Mouse (Mus musculus): ENCODE measurements around the gene Kmt2d. TPM values are rescaled to one million over a fixed set of nuclear protein-coding genes. Genes with fewer than 3 reads are reported as not detected.

Gene Kmt2d
- polyA plus RNA-seq, 1 experiment from 2014 or later = 13.3 TPM

GRCm38 (mm10) chr15:98901530-98901929 is 30.5 kb upstream of the Kmt2d start:
- WGBS = 71% methylated on average over 1 of the region's 1 CpGs
- Histone ChIP-seq H3K36me3 (ENCODE audit: control insufficient read depth, insufficient read depth, low read length) (peaks cover 2% of the 10 kb centered on the region; the same call in 1 of the 2 replicates), H3K9ac (ENCODE audit: low read length) (no peak overlapping the region), H3K27me3 (ENCODE audit: control insufficient read depth, insufficient read depth, low read length) (peaks cover 27% of the 10 kb centered on the region), H3K4me2 (no peak overlapping the region), H3K4me1 (ENCODE audit: control insufficient read depth, insufficient read depth, low read length) (peaks cover 5% of the 10 kb centered on the region), H3K9me3 (ENCODE audit: control insufficient read depth, low read length) (no peaks in the 10 kb centered on the region), H3K4me3 (ENCODE audit: low read depth, low read length) (no peak overlapping the region), H3K27ac (ENCODE audit: low read depth, low read length) (no peak overlapping the region)
- DNase-seq (ENCODE audit: low spot score, missing footprints) (no peak), ATAC-seq (ENCODE audit: low FRiP score) (no peak)

DNA sequence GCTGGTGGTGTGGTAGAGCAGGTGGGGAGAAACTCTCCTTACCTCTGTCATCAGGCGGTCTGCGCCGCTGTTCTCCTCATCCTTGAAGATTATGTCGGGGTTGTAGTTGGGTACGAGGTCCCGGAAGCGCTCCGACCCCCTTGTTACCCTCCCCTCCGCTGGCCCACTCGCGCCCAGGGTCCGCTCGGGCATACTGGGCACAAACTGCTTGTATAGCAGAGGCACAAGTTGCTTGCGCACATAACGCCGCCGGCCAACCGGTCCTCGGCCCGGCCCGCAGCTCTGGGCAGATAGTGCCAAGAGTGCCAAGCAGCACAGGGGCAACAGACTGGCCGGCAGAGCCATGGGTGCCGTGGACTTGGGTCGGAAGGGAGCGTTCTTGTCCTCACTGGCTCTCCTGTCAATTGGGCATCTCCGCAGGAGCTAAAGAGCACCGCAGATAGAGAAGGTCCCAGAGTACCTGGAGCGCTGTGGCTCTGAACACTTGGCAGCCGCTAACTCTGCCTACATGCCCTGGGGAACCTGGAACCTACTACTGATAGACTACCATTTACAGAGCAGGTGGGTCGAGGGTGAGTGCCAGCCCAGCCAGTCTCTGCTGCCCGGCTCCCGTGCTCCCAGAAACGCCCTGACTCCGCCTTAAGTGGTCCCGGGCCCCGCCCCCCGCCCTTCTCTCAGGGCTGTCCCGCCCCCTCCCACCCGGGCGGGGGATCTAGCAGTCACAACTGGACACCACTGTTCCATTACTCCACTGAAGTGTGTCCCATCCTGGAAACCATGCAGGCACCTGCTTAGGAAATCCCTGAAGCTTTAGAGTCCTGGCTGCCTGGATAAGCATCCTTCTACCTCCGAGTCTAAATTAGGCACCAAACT is 27.2 kb upstream of the Kmt2d start, which contains the start of gene Dhh:
Gene Dhh (minus strand): TSS at position 613 of the 873 bp plus-strand sequence.
- WGBS = 1% methylated on average over 41 of the region's 41 CpGs
- Histone ChIP-seq H3K36me3 (ENCODE audit: control insufficient read depth, insufficient read depth, low read length) (no peaks in the 10 kb centered on the region), H3K27me3 (ENCODE audit: control insufficient read depth, insufficient read depth, low read length) (peaks cover 61% of the 10 kb centered on the region), H3K4me1 (ENCODE audit: control insufficient read depth, insufficient read depth, low read length) (peaks cover 28% of the 10 kb centered on the region), H3K4me2 (peak within 1 kb of the TSS; percentile 22), H3K9me3 (ENCODE audit: control insufficient read depth, low read length) (no peaks in the 10 kb centered on the region), H3K4me3 (ENCODE audit: low read depth, low read length) (peak within 1 kb of the TSS; percentile 1), H3K9ac (ENCODE audit: low read length) (no peak within 1 kb of the TSS), H3K27ac (ENCODE audit: low read depth, low read length) (no peak within 1 kb of the TSS)
- DNase-seq (ENCODE audit: low spot score, missing footprints) (peak; percentile 92), ATAC-seq (ENCODE audit: low FRiP score) (no peak)

DNA sequence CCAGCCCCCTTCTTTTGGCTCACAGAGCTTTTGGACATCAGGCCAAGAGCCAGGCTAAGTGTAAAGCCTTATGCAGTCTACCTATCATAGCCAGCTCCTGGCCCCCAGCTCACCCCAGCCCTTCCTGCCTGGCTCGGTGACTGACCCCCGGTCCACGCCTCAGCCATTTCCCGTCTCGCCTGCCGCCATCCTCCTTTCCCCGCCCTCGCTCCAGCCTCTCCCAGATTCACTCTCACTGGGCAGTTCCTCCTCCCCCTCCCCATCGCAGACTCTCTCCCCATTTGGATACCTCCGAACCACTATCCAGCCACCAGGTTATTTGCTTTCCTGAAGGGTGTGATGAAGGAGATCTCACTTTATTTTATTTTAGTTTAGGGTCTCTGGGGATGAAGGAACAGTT is 26.5 kb upstream of the Kmt2d start:
- ATAC-seq (ENCODE audit: low FRiP score) (no peak), DNase-seq (ENCODE audit: low spot score, missing footprints) (peak; percentile 88)
- Histone ChIP-seq H3K4me2 (peak overlapping the region; percentile 22), H3K4me3 (ENCODE audit: low read depth, low read length) (peak overlapping the region; percentile 1; the same call in 1 of the 2 replicates), H3K27me3 (ENCODE audit: control insufficient read depth, insufficient read depth, low read length) (peaks cover 68% of the 10 kb centered on the region), H3K9ac (ENCODE audit: low read length) (no peak overlapping the region), H3K9me3 (ENCODE audit: control insufficient read depth, low read length) (no peaks in the 10 kb centered on the region), H3K36me3 (ENCODE audit: control insufficient read depth, insufficient read depth, low read length) (no peaks in the 10 kb centered on the region), H3K27ac (ENCODE audit: low read depth, low read length) (no peak overlapping the region), H3K4me1 (ENCODE audit: control insufficient read depth, insufficient read depth, low read length) (peaks cover 28% of the 10 kb centered on the region)
- WGBS = 1% methylated on average over 10 of the region's 10 CpGs

DNA sequence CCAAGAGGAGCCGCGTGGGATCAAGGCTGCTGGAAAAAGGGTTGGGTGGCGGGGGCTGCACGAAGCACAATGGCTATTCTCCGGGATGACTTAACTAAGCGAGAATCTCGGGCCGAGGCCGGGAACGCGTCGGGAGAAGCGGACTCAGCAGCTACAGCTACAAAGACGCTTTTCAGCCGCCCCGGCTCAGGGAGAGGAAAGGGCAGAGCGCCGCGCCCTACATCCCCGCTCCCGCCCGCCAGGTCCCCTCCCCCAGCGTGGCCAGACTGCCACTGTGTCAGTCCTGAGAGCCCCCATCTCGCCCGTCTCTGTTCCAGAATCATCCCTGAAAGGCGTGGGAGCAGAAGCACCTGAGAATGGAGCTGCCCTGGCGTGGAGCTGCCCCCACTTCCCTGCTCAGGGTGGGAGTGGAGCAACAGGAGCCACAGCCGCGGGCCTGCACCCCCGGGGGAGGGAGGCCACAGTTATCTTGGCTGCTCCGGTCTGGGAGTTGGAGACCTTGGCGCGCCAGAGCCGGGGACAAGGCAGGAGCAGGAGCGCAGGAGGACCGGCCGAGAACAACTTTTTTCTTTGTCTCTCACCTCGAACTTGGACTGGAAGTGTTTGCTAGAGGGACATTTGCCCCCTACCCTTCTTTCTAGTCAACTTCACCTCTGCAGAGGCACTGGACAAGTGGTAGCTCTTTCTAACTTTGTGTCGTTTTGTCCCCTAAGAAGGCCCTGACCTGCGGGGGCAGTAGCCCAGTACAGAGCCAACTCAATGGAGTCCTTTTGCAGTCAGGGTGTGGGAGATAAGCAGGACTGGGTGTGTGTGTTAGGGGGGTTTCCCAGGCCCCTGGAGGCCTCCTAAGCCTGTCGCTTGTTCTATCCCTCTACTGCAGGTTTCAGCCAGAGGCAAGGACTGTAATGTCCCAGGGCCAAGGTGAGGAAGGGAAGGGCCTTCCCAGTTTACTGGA is 24.9 kb upstream of the Kmt2d start:
- Histone ChIP-seq H3K9ac (ENCODE audit: low read length) (peak overlapping the region; percentile 59), H3K4me2 (peak overlapping the region; percentile 54), H3K9me3 (ENCODE audit: control insufficient read depth, low read length) (no peaks in the 10 kb centered on the region), H3K27ac (ENCODE audit: low read depth, low read length) (peak overlapping the region; percentile 37), H3K4me3 (ENCODE audit: low read depth, low read length) (peak overlapping the region; percentile 30), H3K27me3 (ENCODE audit: control insufficient read depth, insufficient read depth, low read length) (peaks cover 80% of the 10 kb centered on the region), H3K36me3 (ENCODE audit: control insufficient read depth, insufficient read depth, low read length) (no peaks in the 10 kb centered on the region), H3K4me1 (ENCODE audit: control insufficient read depth, insufficient read depth, low read length) (peaks cover 28% of the 10 kb centered on the region)
- ATAC-seq (ENCODE audit: low FRiP score) (peak; percentile 69), DNase-seq (ENCODE audit: low spot score, missing footprints) (peak; percentile 95)
- WGBS = under 1% methylated on average over 41 of the region's 41 CpGs

DNA sequence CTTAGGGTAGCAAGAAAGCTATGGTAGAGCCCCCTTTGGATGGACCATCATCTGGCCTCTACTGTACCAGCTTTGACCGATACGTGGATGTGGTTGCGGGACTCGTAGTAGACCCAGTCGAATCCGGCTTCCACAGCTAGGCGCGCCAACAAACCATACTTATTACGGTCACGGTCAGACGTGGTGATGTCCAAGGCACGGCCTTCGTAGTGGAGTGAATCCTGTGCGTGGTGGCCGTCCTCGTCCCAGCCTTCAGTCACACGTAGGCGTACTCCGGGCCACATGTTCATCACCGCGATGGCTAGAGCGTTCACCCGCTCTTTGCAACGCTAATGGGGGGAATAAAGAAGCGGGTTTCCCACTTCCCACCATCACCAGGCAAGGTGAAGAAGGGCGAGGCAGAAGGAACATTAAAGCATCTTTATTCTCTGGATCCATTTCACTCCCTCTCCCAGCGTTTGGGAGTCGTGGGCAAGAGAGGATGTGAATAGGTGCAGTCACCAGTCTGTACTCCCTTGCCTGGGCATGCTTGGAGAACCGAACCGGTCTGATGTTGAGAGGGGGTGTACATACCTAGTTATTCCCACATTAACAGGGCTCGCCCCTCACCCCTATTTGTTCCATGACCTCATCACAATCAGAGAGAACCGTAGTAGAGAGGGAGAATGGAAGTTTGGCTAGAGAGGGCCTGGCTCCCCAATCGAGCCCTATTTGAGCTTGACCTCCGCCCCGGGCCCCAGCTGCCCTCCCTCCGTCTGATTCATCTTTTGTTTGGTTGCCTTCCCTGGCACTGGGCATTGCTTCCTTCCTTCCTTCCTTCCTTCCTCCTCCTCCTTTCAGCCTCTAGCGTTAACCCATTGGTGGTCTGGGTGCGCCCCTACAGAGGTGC is 24.0 kb upstream of the Kmt2d start:
- H3K9me3 ChIP-seq (ENCODE audit: control insufficient read depth, low read length) = no peaks in the 10 kb centered on the region
- ATAC-seq (ENCODE audit: low FRiP score) (peak; percentile 9; the same call in 1 of the 2 replicates), DNase-seq (ENCODE audit: low spot score, missing footprints) (peak; percentile 96)
- peak overlapping the region; percentile 37; the same call in 1 of the 2 replicates for H3K27ac ChIP-seq (ENCODE audit: low read depth, low read length)
- peak overlapping the region; percentile 85 for H3K4me2 ChIP-seq
- H3K27me3 ChIP-seq (ENCODE audit: control insufficient read depth, insufficient read depth, low read length) = peaks cover 80% of the 10 kb centered on the region
- 1% methylated on average over 38 of the region's 38 CpGs for WGBS
- peak overlapping the region; percentile 42 for H3K4me3 ChIP-seq (ENCODE audit: low read depth, low read length)
- no peaks in the 10 kb centered on the region for H3K36me3 ChIP-seq (ENCODE audit: control insufficient read depth, insufficient read depth, low read length)
- H3K9ac ChIP-seq (ENCODE audit: low read length) = peak overlapping the region; percentile 59
- H3K4me1 ChIP-seq (ENCODE audit: control insufficient read depth, insufficient read depth, low read length) = peaks cover 28% of the 10 kb centered on the region

DNA sequence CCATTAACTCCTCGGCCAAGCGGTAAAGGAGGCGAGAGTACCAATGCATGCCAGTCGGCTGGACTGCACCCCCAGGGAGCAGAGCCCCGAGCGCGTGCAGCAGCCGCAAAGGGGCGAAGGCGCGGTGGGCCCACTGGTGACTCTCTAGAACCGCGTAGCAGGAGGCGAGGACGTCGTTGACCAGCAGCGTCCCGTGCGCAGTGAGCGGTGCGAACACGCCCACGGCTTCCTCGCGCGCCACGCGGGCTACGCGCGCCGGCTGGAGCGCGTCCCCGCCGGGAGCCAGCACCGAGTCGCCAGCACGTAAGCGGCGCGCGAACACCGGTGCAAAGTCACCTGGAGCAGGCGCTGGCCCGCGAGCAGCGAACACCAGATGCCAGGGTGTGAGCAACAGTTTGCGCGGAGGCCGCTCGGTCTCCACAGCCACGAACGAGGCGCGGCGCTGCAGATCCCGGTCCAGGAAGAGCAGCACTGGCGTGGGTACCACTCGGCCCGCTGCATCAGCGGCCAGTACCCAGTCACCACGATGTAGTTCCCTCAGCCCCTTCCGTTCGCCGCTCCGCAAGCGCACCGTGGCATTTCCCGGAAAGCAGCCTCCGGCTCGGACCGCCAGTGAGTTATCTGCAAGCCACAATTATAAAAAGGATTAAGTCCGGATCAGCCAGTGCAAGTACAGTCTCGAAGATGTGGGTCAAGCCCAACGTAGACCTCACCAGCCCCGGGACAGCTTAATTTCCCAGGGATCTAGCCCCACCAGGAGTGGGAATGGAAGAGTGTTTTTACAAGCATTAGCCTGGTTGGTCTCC is 23.1 kb upstream of the Kmt2d start, which contains the start of gene Rhebl1:
Gene Rhebl1 (minus strand): TSS at position 601 of the 806 bp plus-strand sequence.
- H3K9me3 ChIP-seq (ENCODE audit: control insufficient read depth, low read length) = no peaks in the 10 kb centered on the region
- H3K27ac ChIP-seq (ENCODE audit: low read depth, low read length) = no peak within 1 kb of the TSS; the same call in 1 of the 2 replicates
- peak within 1 kb of the TSS; percentile 59 for H3K9ac ChIP-seq (ENCODE audit: low read length)
- peaks cover 28% of the 10 kb centered on the region for H3K4me1 ChIP-seq (ENCODE audit: control insufficient read depth, insufficient read depth, low read length)
- ATAC-seq (ENCODE audit: low FRiP score) (no peak), DNase-seq (ENCODE audit: low spot score, missing footprints) (peak; percentile 97)
- H3K36me3 ChIP-seq (ENCODE audit: control insufficient read depth, insufficient read depth, low read length) = no peaks in the 10 kb centered on the region
- peak within 1 kb of the TSS; percentile 85 for H3K4me2 ChIP-seq
- peaks cover 77% of the 10 kb centered on the region for H3K27me3 ChIP-seq (ENCODE audit: control insufficient read depth, insufficient read depth, low read length)
- under 1% methylated on average over 77 of the region's 77 CpGs for WGBS
- H3K4me3 ChIP-seq (ENCODE audit: low read depth, low read length) = peak within 1 kb of the TSS; percentile 42

GRCm38 (mm10) chr15:98893036-98893435 is 22.0 kb upstream of the Kmt2d start:
- no peaks in the 10 kb centered on the region for H3K36me3 ChIP-seq (ENCODE audit: control insufficient read depth, insufficient read depth, low read length)
- peaks cover 66% of the 10 kb centered on the region for H3K27me3 ChIP-seq (ENCODE audit: control insufficient read depth, insufficient read depth, low read length)
- no peak overlapping the region for H3K9ac ChIP-seq (ENCODE audit: low read length)
- H3K4me2 ChIP-seq = no peak overlapping the region
- no peaks in the 10 kb centered on the region for H3K9me3 ChIP-seq (ENCODE audit: control insufficient read depth, low read length)
- 30% methylated on average over 4 of the region's 4 CpGs for WGBS
- DNase-seq (ENCODE audit: low spot score, missing footprints) (peak; percentile 86), ATAC-seq (ENCODE audit: low FRiP score) (no peak)
- no peak overlapping the region for H3K27ac ChIP-seq (ENCODE audit: low read depth, low read length)
- no peak overlapping the region for H3K4me3 ChIP-seq (ENCODE audit: low read depth, low read length)
- peaks cover 23% of the 10 kb centered on the region for H3K4me1 ChIP-seq (ENCODE audit: control insufficient read depth, insufficient read depth, low read length)
